Mouse (Mus musculus): ENCODE measurements around the gene Magi3. TPM values are rescaled to one million over a fixed set of nuclear protein-coding genes. Genes with fewer than 3 reads are reported as not detected.

Gene Magi3
- polyA plus RNA-seq (2015; fragmentation: Nextera tagmentation; extraction: Ambion mirVana): 2.7 and 3.4 TPM in 2 replicates

GRCm38 (mm10) chr3:104220295-104220965 lies at the start of gene Magi3:
Gene Magi3, minus strand, starts transcription at chr3:104220374.

GRCm38 (mm10) chr3:103967861-103968691 lies 252.1 kb downstream of the Magi3 start, which contains the start of gene Phtf1:
Gene Phtf1, plus strand, starts transcription at chr3:103968110.

Data from adrenal gland, postnatal 0 days (tissue).